Mouse (Mus musculus) macrophage (primary cell): ENCODE data around the gene Tle3. TPM values are rescaled to one million over a fixed set of nuclear protein-coding genes. Genes with fewer than 3 reads are reported as not detected.

Source experiments
- H3K27ac ChIP-seq: fragments of 350-480 bp; formaldehyde crosslinking; 2 replicates; pipeline ENCODE4 v1.9.0; 2021
- H3K36me3 ChIP-seq: fragments of 350-480 bp; formaldehyde crosslinking; 2 replicates; pipeline ENCODE4 v1.9.0; 2021; ENCODE audit errors: inconsistent target
- H3K4me3 ChIP-seq: fragments of 350-480 bp; formaldehyde crosslinking; 2 replicates; pipeline ENCODE4 v1.9.0; 2021; ENCODE audit errors: inconsistent target
- H3K79me2 ChIP-seq: fragments of 350-480 bp; formaldehyde crosslinking; 2 replicates; pipeline ENCODE4 v1.9.0; 2021; ENCODE audit errors: inconsistent target
- WGBS: methylation state at CpG from one replicate; pipeline ENCODE4 v1.1.7; 2026; ENCODE audit warnings: inconsistent platforms; ENCODE audit not compliant: missing documents; 5-methylcytosine and 5-hydroxymethylcytosine counted together
- polyA plus RNA-seq: library from polyadenylated mRNA; stranded (reverse); fragments of 250-400 nt; gene quantifications from 3 replicates; pipeline ENCODE4 v1.2.4, GENCODE M21; 2018; ENCODE audit warnings: inconsistent platforms

The Tle3 gene
- polyA plus RNA-seq, 1 experiment from 2014 or later = 59.0 TPM

DNA sequence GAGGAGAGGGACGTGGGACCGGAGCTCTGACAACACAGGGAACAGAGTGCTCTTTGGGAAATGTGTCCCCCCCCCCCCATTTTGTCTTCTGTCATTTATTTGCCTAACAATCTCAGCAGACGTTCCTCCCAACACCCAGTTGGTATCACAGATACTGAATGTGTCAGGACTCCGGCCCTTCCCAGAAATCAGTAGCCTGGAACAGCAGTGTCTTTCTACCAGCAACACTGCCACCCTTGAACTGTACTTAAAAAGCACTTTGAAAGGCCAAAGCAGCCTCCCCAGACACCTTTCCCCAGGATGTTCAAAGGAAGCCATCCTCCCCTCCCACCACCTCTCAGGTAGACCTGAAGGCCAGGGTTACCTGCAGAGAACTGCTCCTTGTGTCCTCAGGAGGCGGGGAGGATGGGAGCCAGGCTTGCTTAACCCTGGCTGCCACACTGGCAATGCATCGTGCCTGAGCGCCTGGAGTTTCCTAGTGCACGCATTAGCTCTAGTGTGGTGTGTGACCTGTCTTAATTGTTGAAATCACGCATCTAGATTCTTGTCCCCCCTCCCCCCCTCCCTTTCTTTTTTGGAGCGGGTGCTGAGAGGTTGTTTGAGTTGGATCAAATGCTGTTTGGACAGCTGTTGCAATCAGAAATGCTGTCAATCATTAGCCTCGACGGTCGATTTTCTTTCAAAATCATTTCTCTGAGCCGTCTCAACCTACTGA lies 16.7 kb downstream of the Tle3 start:
- Histone ChIP-seq H3K27ac (no peak overlapping the region), H3K79me2 (peaks cover 78% of the 10 kb centered on the region), H3K36me3 (peaks cover 7% of the 10 kb centered on the region; the same call in 1 of the 2 replicates), H3K4me3 (no peak overlapping the region)
- WGBS = 56% methylated on average over 11 of the region's 14 CpGs

DNA sequence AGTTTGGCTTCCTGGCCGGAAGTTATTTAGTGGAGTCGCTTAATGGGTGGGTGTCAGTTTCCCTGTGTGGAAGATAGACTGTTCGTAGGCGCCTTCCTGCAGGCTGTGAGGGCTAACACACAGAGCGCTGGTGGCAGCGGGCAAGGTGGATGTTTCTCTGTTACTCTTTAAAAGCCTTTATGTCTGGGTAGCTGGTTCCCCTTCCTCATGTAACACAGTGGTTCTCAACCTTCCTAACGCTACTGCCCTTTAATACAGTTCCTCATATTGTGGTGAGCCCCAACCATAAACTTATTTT lies 17.2 kb downstream of the Tle3 start:
- no peak overlapping the region for H3K4me3 ChIP-seq
- peaks cover 73% of the 10 kb centered on the region for H3K79me2 ChIP-seq
- no peak overlapping the region for H3K27ac ChIP-seq
- 21% methylated on average over 7 of the region's 7 CpGs for WGBS
- H3K36me3 ChIP-seq = peaks cover 12% of the 10 kb centered on the region

DNA sequence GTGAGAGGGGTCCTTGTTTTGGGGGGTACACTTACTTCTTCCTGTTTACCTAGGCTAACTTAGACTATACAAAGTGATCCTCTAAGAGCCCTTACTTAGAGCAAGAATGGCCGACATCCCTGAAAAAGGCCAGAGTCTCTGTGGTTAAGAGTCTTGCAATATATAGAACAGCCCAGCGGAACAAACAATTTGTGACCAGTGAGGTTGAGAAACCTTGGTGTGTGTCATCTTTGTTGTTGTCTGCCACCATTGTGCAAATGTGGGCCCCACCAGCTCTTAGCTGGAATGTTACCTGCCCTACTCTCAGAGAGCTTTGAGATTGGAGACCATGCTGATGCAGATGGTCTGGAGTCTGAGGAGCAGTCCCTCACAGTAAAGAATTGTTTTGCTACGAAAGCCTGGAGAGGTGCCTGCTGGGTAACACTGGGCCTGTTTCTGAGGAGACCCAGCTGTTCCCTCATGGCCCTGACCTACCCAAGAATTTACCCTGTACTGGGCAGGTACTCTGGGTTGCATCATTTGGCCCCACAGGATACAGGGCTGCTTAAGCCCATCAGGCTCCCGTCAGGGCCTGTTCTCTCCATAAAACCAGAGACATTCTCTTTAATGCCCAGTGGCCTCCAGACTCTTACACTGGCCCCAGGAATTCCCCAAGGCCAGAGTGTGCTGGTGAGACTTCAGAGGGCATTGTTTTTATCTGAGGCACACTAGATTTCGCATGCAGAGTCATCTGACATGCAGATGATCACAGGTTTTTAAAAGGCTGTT lies 19.6 kb downstream of the Tle3 start:
- H3K79me2 ChIP-seq = peaks cover 59% of the 10 kb centered on the region
- H3K36me3 ChIP-seq = peaks cover 31% of the 10 kb centered on the region
- no peak overlapping the region for H3K27ac ChIP-seq
- H3K4me3 ChIP-seq = no peak overlapping the region
- WGBS = 77% methylated on average over 5 of the region's 5 CpGs

DNA sequence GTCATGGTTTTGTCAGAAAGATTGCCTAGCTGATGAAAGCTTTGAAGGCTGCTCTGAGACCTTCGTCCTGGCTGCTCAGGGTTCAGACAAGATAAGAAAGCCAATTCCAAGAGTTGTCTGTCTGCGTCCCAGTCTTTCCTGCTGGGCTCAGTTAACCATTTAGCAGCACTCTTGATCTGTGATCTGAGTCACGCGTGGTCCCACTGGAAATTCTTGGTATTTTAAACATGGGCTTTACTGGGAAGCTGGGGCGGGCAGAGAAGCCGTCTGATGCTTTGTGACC lies 20.1 kb downstream of the Tle3 start:
- WGBS = 88% methylated on average over 6 of the region's 6 CpGs
- Histone ChIP-seq H3K79me2 (peaks cover 53% of the 10 kb centered on the region), H3K36me3 (peaks cover 35% of the 10 kb centered on the region), H3K27ac (no peak overlapping the region), H3K4me3 (no peak overlapping the region)

DNA sequence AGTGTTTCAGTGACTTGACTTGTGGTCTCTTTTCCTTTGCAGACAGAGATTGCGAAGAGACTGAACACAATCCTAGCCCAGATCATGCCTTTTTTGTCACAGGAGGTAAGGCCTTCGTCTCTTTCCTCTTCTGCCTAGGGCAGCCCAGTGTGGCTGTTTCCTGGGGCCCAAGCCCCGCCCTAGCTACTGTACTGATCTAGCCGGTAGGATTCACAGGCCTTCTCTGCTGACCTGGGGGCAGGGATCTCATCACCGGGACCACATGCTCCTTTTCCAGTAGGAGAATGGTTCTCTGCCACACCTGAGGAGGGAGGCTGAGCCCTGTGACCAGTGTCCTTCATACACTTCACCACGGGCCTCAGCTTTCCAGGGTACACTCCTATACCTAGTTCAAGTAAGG lies 21.0 kb downstream of the Tle3 start:
- H3K36me3 ChIP-seq = peaks cover 44% of the 10 kb centered on the region
- no peak overlapping the region for H3K27ac ChIP-seq
- H3K4me3 ChIP-seq = no peak overlapping the region
- WGBS = 76% methylated on average over 5 of the region's 6 CpGs
- H3K79me2 ChIP-seq = peaks cover 45% of the 10 kb centered on the region

DNA sequence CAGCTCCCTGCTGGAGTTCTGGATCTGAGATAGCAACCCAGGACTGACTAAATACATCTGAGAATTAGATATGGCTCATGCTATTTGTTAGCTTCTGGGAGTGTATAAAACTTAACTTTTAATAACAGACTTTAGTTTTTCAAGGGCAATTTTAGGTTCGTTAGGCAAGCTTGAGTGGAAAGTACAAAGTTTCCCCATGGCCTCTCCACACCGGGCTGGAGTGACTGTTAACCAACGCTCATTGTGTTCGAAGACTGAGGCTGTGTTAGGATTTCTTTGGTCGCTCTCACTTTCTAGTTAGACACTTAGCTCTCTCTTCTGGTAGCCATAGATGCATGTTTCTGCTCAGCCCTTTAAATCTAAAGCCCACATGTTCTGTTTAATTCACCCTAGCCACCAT lies 21.7 kb downstream of the Tle3 start:
- H3K27ac ChIP-seq = no peak overlapping the region
- 96% methylated on average over 5 of the region's 5 CpGs for WGBS
- peaks cover 50% of the 10 kb centered on the region for H3K36me3 ChIP-seq
- H3K4me3 ChIP-seq = no peak overlapping the region
- H3K79me2 ChIP-seq = peaks cover 38% of the 10 kb centered on the region

DNA sequence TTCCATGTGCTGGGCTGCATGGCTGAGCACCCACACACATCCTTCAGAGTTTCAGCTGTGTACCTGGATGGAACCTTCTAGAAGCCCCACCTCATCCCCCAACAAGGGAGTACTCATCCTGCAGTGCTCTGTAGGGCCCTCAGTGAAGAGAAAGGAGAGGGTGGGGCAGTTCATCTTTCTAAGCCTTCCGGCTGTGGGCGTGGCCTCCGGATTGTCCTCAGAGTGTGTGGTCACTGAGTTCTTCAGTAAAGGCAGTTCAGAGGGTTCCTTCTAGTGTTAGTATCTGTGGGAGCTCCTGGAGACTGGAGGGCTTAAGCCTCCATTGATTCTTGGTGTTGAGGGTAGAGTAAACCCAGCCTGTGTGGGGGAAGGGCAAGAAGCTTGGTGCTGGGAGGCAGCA lies 22.9 kb downstream of the Tle3 start:
- Histone ChIP-seq H3K36me3 (peaks cover 60% of the 10 kb centered on the region), H3K27ac (no peak overlapping the region), H3K79me2 (peaks cover 28% of the 10 kb centered on the region), H3K4me3 (no peak overlapping the region)
- WGBS = 88% methylated on average over 3 of the region's 3 CpGs

DNA sequence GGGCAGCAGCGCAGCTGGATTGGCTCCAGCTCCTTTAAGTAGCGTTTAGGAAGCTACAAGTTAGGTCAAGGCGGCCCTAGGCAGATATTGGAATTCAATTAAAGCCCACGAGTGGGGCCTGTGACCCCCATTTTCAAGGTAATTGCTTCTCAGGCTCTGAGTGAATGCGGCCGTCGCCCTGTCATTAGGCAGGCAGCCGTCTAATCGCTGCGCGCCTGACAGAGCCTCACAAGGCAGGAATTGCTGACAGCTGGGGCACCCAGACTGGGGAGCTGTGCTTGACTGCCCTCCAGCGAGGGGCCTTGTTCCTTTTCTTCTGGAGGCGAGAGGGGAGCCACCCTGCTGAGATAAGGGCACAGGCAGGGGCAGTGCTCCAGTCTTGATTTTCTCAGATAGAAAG lies 24.3 kb downstream of the Tle3 start:
- Histone ChIP-seq H3K27ac (no peak overlapping the region), H3K79me2 (peaks cover 14% of the 10 kb centered on the region), H3K36me3 (peaks cover 67% of the 10 kb centered on the region), H3K4me3 (no peak overlapping the region)
- WGBS = 98% methylated on average over 13 of the region's 13 CpGs

DNA sequence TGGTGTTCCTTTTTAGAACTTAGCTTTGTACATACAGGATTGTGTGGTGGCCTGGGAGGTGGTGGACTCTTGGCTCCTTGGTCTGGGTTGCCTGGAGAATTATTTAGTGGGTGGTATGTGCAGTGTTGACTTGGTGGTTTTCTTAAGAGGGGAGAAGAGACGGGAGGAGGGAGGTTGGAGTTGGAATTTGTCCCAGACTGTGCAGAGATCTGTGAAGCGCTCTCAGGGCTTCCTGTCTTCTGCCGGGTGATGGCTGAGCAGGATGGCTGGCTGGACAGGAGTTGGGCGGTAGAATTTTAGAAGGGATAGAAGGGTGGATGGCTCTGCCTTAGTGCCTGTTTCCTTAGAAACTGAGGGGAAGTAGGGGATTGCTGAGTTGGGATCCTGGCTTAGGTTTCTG lies 25.0 kb downstream of the Tle3 start:
- no peak overlapping the region for H3K27ac ChIP-seq
- peaks cover 73% of the 10 kb centered on the region for H3K36me3 ChIP-seq
- 83% methylated on average over 4 of the region's 4 CpGs for WGBS
- H3K79me2 ChIP-seq = peaks cover 7% of the 10 kb centered on the region; the same call in 1 of the 2 replicates
- no peak overlapping the region for H3K4me3 ChIP-seq

DNA sequence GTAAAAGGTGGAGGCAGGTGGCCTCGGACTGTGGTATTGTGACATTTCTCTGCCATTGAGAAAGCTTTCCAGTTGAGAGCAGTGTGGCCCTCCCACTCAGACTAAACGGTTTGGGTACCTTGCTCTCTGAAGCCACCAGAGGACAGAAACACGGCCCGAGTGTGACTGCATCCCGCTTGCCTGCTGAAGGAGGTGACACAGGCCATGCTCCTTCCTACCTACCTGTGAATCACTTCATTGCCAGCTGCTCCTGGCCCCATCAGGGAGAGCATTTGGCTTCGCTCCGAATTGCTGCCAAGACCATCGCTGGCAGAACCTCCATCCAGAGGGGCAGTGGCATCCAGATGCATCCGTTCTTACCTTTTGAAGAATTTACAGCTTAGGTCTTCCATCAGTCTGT lies 26.0 kb downstream of the Tle3 start:
- Histone ChIP-seq H3K4me3 (no peak overlapping the region), H3K36me3 (peaks cover 81% of the 10 kb centered on the region)

DNA sequence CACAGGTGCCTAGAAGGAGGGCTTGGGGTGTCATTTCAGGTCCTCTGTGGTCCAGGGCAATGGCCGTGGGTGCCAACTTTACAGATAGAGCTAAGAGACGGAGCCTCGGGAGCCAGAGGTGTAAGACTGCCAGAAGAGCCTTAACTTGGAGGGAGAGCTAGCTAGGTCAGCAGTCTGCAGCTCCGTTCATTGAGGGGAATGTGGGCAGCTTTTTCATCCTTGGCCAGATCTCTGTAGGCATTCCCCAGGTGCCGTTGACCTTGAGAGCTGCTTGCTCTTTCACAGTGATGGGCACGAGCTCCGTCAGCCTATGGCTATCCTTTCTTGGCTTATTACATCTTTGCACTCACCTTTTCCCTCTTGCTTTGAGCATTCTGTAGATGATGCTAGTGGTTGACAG lies 28.0 kb downstream of the Tle3 start:
- no peak overlapping the region for H3K4me3 ChIP-seq
- H3K79me2 ChIP-seq = no peaks in the 10 kb centered on the region; the same call in 1 of the 2 replicates
- peaks cover 81% of the 10 kb centered on the region for H3K36me3 ChIP-seq
- WGBS = 99% methylated on average over 7 of the region's 7 CpGs
- no peak overlapping the region for H3K27ac ChIP-seq

More for the DNA sequence above, 26.0 kb downstream of the Tle3 start:
- 89% methylated on average over 9 of the region's 9 CpGs for WGBS
- Histone ChIP-seq H3K27ac (no peak overlapping the region), H3K79me2 (no peaks in the 10 kb centered on the region; the same call in 1 of the 2 replicates)

DNA sequence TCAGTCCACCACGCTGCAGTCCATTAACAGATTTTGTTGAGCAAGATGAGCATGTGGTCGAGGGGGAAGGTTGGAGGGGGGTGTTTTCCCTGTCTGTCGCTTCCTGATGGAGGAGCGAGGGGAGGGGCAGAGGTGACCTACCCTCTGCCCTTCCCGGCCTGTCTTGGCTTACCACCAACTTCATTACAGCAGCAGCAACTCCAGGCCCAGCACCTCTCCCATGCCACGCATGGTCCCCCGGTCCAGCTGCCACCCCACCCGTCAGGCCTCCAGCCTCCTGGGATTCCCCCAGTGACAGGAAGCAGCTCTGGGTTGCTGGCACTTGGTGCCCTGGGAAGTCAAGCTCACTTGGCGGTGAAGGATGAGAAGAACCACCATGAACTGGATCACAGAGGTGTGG lies 29.5 kb downstream of the Tle3 start:
- WGBS = 86% methylated on average over 8 of the region's 9 CpGs
- H3K36me3 ChIP-seq = peaks cover 86% of the 10 kb centered on the region
- no peaks in the 10 kb centered on the region; the same call in 1 of the 2 replicates for H3K79me2 ChIP-seq
- no peak overlapping the region for H3K27ac ChIP-seq
- no peak overlapping the region for H3K4me3 ChIP-seq

DNA sequence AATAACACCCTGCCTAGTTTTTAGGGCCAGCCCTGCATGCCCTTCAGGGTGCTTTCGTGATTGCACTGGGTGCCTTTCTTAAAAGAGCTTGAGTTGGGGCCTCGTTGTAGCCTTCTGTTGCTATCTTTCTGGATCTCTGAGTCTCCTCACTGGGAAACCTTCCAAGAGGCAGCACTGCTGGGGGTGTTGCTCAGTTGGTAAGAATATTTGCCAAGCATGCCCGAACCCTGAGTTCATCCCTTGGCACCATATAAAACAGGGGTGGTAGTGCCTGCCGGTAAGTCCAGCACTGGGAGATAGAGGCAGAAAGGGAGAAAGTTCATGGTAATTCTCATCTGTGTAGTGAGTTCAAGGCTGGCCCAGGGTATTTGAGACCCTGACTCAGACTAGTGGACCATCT lies 30.1 kb downstream of the Tle3 start:
- WGBS = 98% methylated on average over 4 of the region's 4 CpGs
- Histone ChIP-seq H3K27ac (no peak overlapping the region), H3K79me2 (no peaks in the 10 kb centered on the region; the same call in 1 of the 2 replicates), H3K4me3 (no peak overlapping the region), H3K36me3 (peaks cover 87% of the 10 kb centered on the region)

DNA sequence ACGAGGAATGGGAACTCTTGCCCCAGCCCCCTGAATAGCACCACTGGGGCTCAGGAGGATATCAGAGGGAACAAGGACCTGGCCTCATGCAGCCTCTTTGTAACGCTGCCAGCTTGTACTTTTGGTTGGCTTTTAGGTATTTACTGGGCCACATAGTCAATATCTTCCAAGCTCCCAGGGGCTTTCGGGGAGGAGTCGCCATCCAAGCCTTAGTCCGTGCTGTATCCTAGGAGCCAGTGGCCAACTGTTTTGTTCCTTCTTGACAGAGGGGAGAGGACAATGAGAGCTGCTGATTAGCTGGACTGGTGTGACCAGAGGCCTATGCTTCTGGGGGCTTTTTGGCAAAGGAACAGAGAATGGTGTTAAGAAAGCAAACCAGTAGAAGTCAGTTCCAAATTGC lies 30.6 kb downstream of the Tle3 start:
- Histone ChIP-seq H3K36me3 (peaks cover 87% of the 10 kb centered on the region), H3K79me2 (no peaks in the 10 kb centered on the region; the same call in 1 of the 2 replicates), H3K4me3 (no peak overlapping the region), H3K27ac (no peak overlapping the region)
- WGBS = 93% methylated on average over 5 of the region's 5 CpGs

DNA sequence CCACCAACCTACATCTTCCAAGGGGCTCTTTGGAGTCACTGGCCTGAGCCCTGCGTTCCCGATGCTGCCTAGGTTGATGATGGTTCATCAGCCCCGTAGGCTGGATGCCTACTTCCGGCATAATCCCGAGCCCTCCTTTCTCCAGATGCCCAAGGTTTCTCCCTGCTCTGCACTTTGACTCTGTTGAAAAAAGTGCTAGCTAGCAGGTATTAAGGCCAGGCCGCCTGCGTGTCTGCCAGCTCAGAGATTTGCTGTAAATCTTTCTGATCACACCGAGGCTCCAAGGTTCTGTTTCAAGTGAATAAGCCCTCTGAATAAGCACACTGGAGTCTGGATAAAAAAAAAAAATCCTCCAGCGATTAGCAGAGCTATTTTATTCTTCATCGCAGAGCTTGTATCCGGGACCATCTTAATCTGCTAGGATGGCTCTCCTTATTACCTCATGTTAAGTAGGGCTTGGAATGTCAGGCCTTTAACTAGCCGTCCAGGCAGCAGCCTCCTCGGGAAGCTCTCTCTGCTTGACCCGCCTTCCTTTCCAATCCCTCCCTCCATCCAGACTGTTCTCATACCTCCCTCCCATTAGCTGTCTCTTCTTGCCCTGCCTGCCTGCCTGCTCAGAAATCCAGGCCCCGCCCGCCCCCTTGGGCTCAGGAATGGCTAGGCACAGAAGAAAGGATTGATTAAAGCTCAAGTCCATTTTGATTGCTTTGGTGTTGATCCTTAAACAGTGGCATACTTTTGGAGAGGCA lies 31.9 kb downstream of the Tle3 start:
- WGBS = 97% methylated on average over 14 of the region's 16 CpGs
- H3K4me3 ChIP-seq = no peak overlapping the region
- no peak overlapping the region for H3K27ac ChIP-seq
- no peaks in the 10 kb centered on the region for H3K79me2 ChIP-seq
- H3K36me3 ChIP-seq = peaks cover 87% of the 10 kb centered on the region
